ENCODE assay signal across 8 mouse cellular contexts in the genomic region with DNA sequence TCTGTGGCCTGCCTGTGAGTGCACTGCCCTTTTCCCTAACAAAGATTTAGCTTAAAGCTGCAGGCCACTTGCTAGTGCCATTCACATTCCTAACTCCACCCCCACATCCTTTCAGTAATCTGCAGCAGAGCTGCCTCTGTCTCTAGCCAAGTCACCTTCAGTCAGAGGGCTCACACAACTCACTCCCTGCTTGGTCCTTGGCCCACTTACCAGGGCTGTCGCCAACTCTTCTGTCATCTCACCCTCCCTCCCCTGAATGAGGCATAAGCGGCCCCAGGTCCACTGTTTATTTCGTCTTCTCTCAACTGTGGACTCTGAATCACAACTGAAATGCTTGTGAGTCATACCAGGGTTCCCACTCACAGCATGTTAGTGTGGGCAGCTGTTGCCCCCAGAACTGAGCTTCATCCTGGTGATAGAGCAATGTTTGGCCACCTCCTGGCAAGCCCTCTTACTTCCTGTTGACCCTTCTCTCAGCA.
DNase-seq lines count a peak whose midpoint lies in the region; ATAC-seq and TF ChIP-seq lines count a peak whose summit lies in the region.

No protein-coding gene starts in this region.

- no peak overlapping the region for H3K4me3 ChIP-seq in intestine, embryonic 16.5 days (ENCODE audit: low read length)
- no peak overlapping the region for H3K4me3 ChIP-seq in intestine, postnatal 0 days (ENCODE audit: low read depth, low read length)
- no peak overlapping the region for H3K4me3 ChIP-seq in limb, embryonic 14.5 days (replicated peaks; ENCODE audit: low read length)

- H3K9ac ChIP-seq in intestine, embryonic 16.5 days (ENCODE audit: low read depth, low read length): no peak overlapping the region
- no peak overlapping the region for H3K9ac ChIP-seq in intestine, postnatal 0 days (ENCODE audit: low read depth, low read length)
- H3K9ac ChIP-seq in limb, embryonic 14.5 days (ENCODE audit: low read depth, low read length, severe bottlenecking): no peak overlapping the region

- TF ChIP-seq POLR2A in limb, embryonic 14.5 days (IDR thresholded peaks at IDR 0.05; ENCODE audit: borderline replicate concordance, extremely low read depth, insufficient read depth, insufficient read length): no peak

- no peaks in the 10 kb centered on the region for H3K9me3 ChIP-seq in intestine, embryonic 16.5 days (ENCODE audit: control insufficient read depth, low read length)
- H3K9me3 ChIP-seq in intestine, postnatal 0 days (ENCODE audit: control insufficient read depth): no peaks in the 10 kb centered on the region
- H3K9me3 ChIP-seq in limb, embryonic 14.5 days (ENCODE audit: control insufficient read depth, low read length): no peaks in the 10 kb centered on the region

- TF ChIP-seq CTCF in intestine, postnatal 0 days (IDR thresholded peaks at IDR 0.05; ENCODE audit: low read depth): no peak

- DNase-seq in adipocyte (ENCODE audit: low spot score): peak; percentile 67
- peak; percentile 26 to 70 for DNase-seq in frontal cortex, adult 2 months (ENCODE audit: extremely low spot score in 1 of 2, low spot score in 1 of 2)
- peak; percentile 76 to 85 for DNase-seq in heart, postnatal 10 days
- DNase-seq in limb, embryonic 14.5 days (ENCODE audit: low spot score): no peak
- peak; percentile 17 for DNase-seq in urinary bladder, postnatal 25 days (ENCODE audit: low spot score)
- DNase-seq in spleen, postnatal 10 days (ENCODE audit: low spot score in 2 of 2): no peak

- no peaks in the 10 kb centered on the region for H3K36me3 ChIP-seq in intestine, embryonic 16.5 days (ENCODE audit: control insufficient read depth, insufficient read depth, low read length)
- H3K36me3 ChIP-seq in intestine, postnatal 0 days (ENCODE audit: control insufficient read depth, insufficient read depth): no peaks in the 10 kb centered on the region
- H3K36me3 ChIP-seq in limb, embryonic 14.5 days (ENCODE audit: control insufficient read depth, insufficient read depth, low read length): no peaks in the 10 kb centered on the region

- H3K4me1 ChIP-seq in intestine, embryonic 16.5 days (ENCODE audit: control insufficient read depth, insufficient read depth, low read length): peaks cover 9% of the 10 kb centered on the region
- H3K4me1 ChIP-seq in intestine, postnatal 0 days (replicated peaks; ENCODE audit: control insufficient read depth, insufficient read depth, low read length): no peaks in the 10 kb centered on the region
- H3K4me1 ChIP-seq in limb, embryonic 14.5 days (ENCODE audit: control insufficient read depth, insufficient read depth, low read length): peaks cover 7% of the 10 kb centered on the region; the same call in 1 of the 2 replicates

- 39% methylated on average over 3 of the region's 3 CpGs for WGBS in intestine, embryonic 16.5 days
- 34% methylated on average over 3 of the region's 3 CpGs for WGBS in intestine, postnatal 0 days
- WGBS in limb, embryonic 14.5 days: 43% methylated on average over 3 of the region's 3 CpGs

- intact Hi-C loops in heart, postnatal 10 days (cut with DNase I): no loop called here

- H3K27ac ChIP-seq in intestine, embryonic 16.5 days (ENCODE audit: low read length): no peak overlapping the region
- no peak overlapping the region for H3K27ac ChIP-seq in intestine, postnatal 0 days (ENCODE audit: low read depth, low read length)
- H3K27ac ChIP-seq in limb, embryonic 14.5 days (replicated peaks; ENCODE audit: low read depth, low read length): no peak overlapping the region

- peak; percentile 31; the same call in 1 of the 2 replicates for ATAC-seq in intestine, embryonic 16.5 days
- ATAC-seq in intestine, postnatal 0 days: no peak
- ATAC-seq in limb, embryonic 14.5 days (ENCODE audit: low FRiP score, low read depth): 0 out of 2 replicates have a peak, but pooled peaks have one; percentile 30

- no peak overlapping the region for H3K4me2 ChIP-seq in intestine, embryonic 16.5 days (ENCODE audit: low read depth, low read length)
- H3K4me2 ChIP-seq in intestine, postnatal 0 days (replicated peaks; ENCODE audit: low read depth): no peak overlapping the region
- H3K4me2 ChIP-seq in limb, embryonic 14.5 days (replicated peaks; ENCODE audit: low read depth, low read length, severe bottlenecking): no peak overlapping the region

- H3K27me3 ChIP-seq in intestine, embryonic 16.5 days (replicated peaks; ENCODE audit: control insufficient read depth, insufficient read depth, low read length): no peaks in the 10 kb centered on the region
- H3K27me3 ChIP-seq in intestine, postnatal 0 days (replicated peaks; ENCODE audit: control insufficient read depth, insufficient read depth, low read length): no peaks in the 10 kb centered on the region
- no peaks in the 10 kb centered on the region for H3K27me3 ChIP-seq in limb, embryonic 14.5 days (ENCODE audit: control insufficient read depth, insufficient read depth, low read length)

Comparison
In these comparisons a context has a peak if more than half of its experiments do, and no peak if none do; other contexts are left out.
1. DNase-seq: peak in adipocyte (single experiment), frontal cortex, adult 2 months (2 of 2), heart, postnatal 10 days (2 of 2) and urinary bladder, postnatal 25 days (single experiment); none in limb, embryonic 14.5 days (single experiment) and spleen, postnatal 10 days (0 of 2).